ENCODE assay signal across 8 mouse cellular contexts in genomic region chr15:98633822-98634470, GRCm38 (mm10). TPM values are rescaled to one million over a fixed set of nuclear protein-coding genes. Genes with fewer than 3 reads are reported as not detected.
DNase-seq lines count a peak whose midpoint lies in the region; ATAC-seq lines count a peak whose summit lies in the region.

No protein-coding gene starts in this region.

- WGBS in heart, embryonic 11.5 days (ENCODE audit: insufficient replicate concordance) = under 1% methylated on average over 25 of the region's 25 CpGs
- under 1% methylated on average over 25 of the region's 25 CpGs for WGBS in embryonic facial prominence, embryonic 13.5 days
- WGBS in limb, embryonic 15.5 days = under 1% methylated on average over 25 of the region's 25 CpGs
- 3% methylated on average over 24 of the region's 25 CpGs for WGBS in stomach, embryonic 15.5 days

- H3K4me3 ChIP-seq in heart, embryonic 11.5 days (ENCODE audit: low read depth, low read length) = peak overlapping the region; percentile 59
- peak overlapping the region; percentile 75 for H3K4me3 ChIP-seq in embryonic facial prominence, embryonic 13.5 days
- peak overlapping the region; percentile 78 for H3K4me3 ChIP-seq in limb, embryonic 15.5 days
- H3K4me3 ChIP-seq in stomach, embryonic 15.5 days (replicated peaks) = peak overlapping the region; percentile 89

- no peak for DNase-seq in heart, postnatal 4 days
- DNase-seq in CD4-positive helper T cell, adult 2 months (ENCODE audit: low read depth, low spot score) = peak; percentile 56
- DNase-seq in layer of hippocampus, adult 18-20 months (ENCODE audit: low spot score in 2 of 2) = no peak
- DNase-seq in T-cell, adult 2 months (ENCODE audit: low spot score) = no peak

- ATAC-seq in heart, embryonic 11.5 days (replicated peaks; ENCODE audit: insufficient number of reproducible peaks, low FRiP score, low TSS enrichment) = no peak
- no peak for ATAC-seq in embryonic facial prominence, embryonic 13.5 days (ENCODE audit: insufficient number of reproducible peaks, insufficient read depth, low FRiP score, low TSS enrichment, low read depth)
- ATAC-seq in limb, embryonic 15.5 days (ENCODE audit: insufficient number of reproducible peaks, low FRiP score, low TSS enrichment, low read depth) = no peak
- ATAC-seq in stomach, embryonic 15.5 days (ENCODE audit: insufficient read depth, low FRiP score, low read depth) = no peak

- peaks cover 62% of the 10 kb centered on the region for H3K27me3 ChIP-seq in heart, embryonic 11.5 days (ENCODE audit: control insufficient read depth, insufficient read depth, low read length)
- peaks cover 35% of the 10 kb centered on the region for H3K27me3 ChIP-seq in embryonic facial prominence, embryonic 13.5 days
- H3K27me3 ChIP-seq in limb, embryonic 15.5 days = peaks cover 39% of the 10 kb centered on the region
- peaks cover 22% of the 10 kb centered on the region for H3K27me3 ChIP-seq in stomach, embryonic 15.5 days (replicated peaks)

- peaks cover 34% of the 10 kb centered on the region for H3K4me1 ChIP-seq in heart, embryonic 11.5 days (ENCODE audit: control insufficient read depth, insufficient read depth, low read length)
- H3K4me1 ChIP-seq in embryonic facial prominence, embryonic 13.5 days = peaks cover 72% of the 10 kb centered on the region
- H3K4me1 ChIP-seq in limb, embryonic 15.5 days = peaks cover 67% of the 10 kb centered on the region
- peaks cover 54% of the 10 kb centered on the region for H3K4me1 ChIP-seq in stomach, embryonic 15.5 days

- no peaks in the 10 kb centered on the region for H3K36me3 ChIP-seq in heart, embryonic 11.5 days (ENCODE audit: control insufficient read depth, insufficient read depth, low read length)
- H3K36me3 ChIP-seq in embryonic facial prominence, embryonic 13.5 days = 0 out of 2 replicates have a peak, but pooled peaks cover 2% of the 10 kb centered on the region
- no peaks in the 10 kb centered on the region for H3K36me3 ChIP-seq in limb, embryonic 15.5 days
- no peaks in the 10 kb centered on the region for H3K36me3 ChIP-seq in stomach, embryonic 15.5 days

- H3K9me3 ChIP-seq in heart, embryonic 11.5 days (replicated peaks; ENCODE audit: control insufficient read depth, low read length) = no peaks in the 10 kb centered on the region
- no peaks in the 10 kb centered on the region for H3K9me3 ChIP-seq in embryonic facial prominence, embryonic 13.5 days
- H3K9me3 ChIP-seq in limb, embryonic 15.5 days = no peaks in the 10 kb centered on the region
- no peaks in the 10 kb centered on the region for H3K9me3 ChIP-seq in stomach, embryonic 15.5 days

- peak overlapping the region; percentile 88 for H3K4me2 ChIP-seq in heart, embryonic 11.5 days
- peak overlapping the region; percentile 92 for H3K4me2 ChIP-seq in embryonic facial prominence, embryonic 13.5 days
- H3K4me2 ChIP-seq in limb, embryonic 15.5 days = peak overlapping the region; percentile 90
- H3K4me2 ChIP-seq in stomach, embryonic 15.5 days = peak overlapping the region; percentile 94

- H3K27ac ChIP-seq in heart, embryonic 11.5 days (ENCODE audit: low read depth, low read length) = no peak overlapping the region
- peak overlapping the region; percentile 89 for H3K27ac ChIP-seq in embryonic facial prominence, embryonic 13.5 days
- peak overlapping the region; percentile 79 for H3K27ac ChIP-seq in limb, embryonic 15.5 days
- H3K27ac ChIP-seq in stomach, embryonic 15.5 days = peak overlapping the region; percentile 77; the same call in 1 of the 2 replicates

- H3K9ac ChIP-seq in heart, embryonic 11.5 days (ENCODE audit: low read depth, low read length) = peak overlapping the region; percentile 72
- peak overlapping the region; percentile 83 for H3K9ac ChIP-seq in embryonic facial prominence, embryonic 13.5 days
- peak overlapping the region; percentile 60 for H3K9ac ChIP-seq in limb, embryonic 15.5 days
- peak overlapping the region; percentile 60 for H3K9ac ChIP-seq in stomach, embryonic 15.5 days

RNA-seq across cellular contexts. Expression of gene Cacnb3, which starts 3.3 kb away (rescaled TPM):
- polyA plus RNA-seq in heart, embryonic 11.5 days (2014; fragmentation: Nextera tagmentation; extraction: Ambion mirVana) = 9.8 and 9.9 TPM in 2 replicates
- total RNA-seq in heart, postnatal 4 days (2021) = 10 to 100 TPM; 15.5 to 15.8 TPM
- 55.6 and 55.7 TPM in 2 replicates for polyA plus RNA-seq in embryonic facial prominence, embryonic 13.5 days (2015; fragmentation: Nextera tagmentation; extraction: Ambion mirVana)
- polyA plus RNA-seq in limb, embryonic 15.5 days (2015; fragmentation: Nextera tagmentation; extraction: Ambion mirVana) = 41.4 and 46.6 TPM in 2 replicates
- polyA plus RNA-seq in stomach, embryonic 15.5 days (2015; fragmentation: Nextera tagmentation; extraction: Ambion mirVana) = 29.0 and 32.2 TPM in 2 replicates
- 100 to 1,000 TPM; 217 to 222 TPM for total RNA-seq in layer of hippocampus, adult 18-20 months (2021)

RNA-seq across cellular contexts. Expression of gene Adcy6, which starts 24.1 kb away (rescaled TPM):
- 24.5 and 34.8 TPM in 2 replicates for polyA plus RNA-seq in heart, embryonic 11.5 days (2014; fragmentation: Nextera tagmentation; extraction: Ambion mirVana)
- 100 to 1,000 TPM; 141 to 152 TPM for total RNA-seq in heart, postnatal 4 days (2021)
- polyA plus RNA-seq in embryonic facial prominence, embryonic 13.5 days (2015; fragmentation: Nextera tagmentation; extraction: Ambion mirVana) = 11.7 and 19.5 TPM in 2 replicates
- 15.1 and 15.8 TPM in 2 replicates for polyA plus RNA-seq in limb, embryonic 15.5 days (2015; fragmentation: Nextera tagmentation; extraction: Ambion mirVana)
- polyA plus RNA-seq in stomach, embryonic 15.5 days (2015; fragmentation: Nextera tagmentation; extraction: Ambion mirVana) = 21.9 and 22.5 TPM in 2 replicates
- 10 to 100 TPM; 46.5 to 48.2 TPM for total RNA-seq in layer of hippocampus, adult 18-20 months (2021)

RNA-seq across cellular contexts. Expression of gene Ddx23, which starts 28.7 kb away (rescaled TPM):
- 11.2 and 19.6 TPM in 2 replicates for polyA plus RNA-seq in heart, embryonic 11.5 days (2014; fragmentation: Nextera tagmentation; extraction: Ambion mirVana)
- 10 to 100 TPM; 57.6 to 59.6 TPM for total RNA-seq in heart, postnatal 4 days (2021)
- 34.5 and 35.4 TPM in 2 replicates for polyA plus RNA-seq in embryonic facial prominence, embryonic 13.5 days (2015; fragmentation: Nextera tagmentation; extraction: Ambion mirVana)
- polyA plus RNA-seq in limb, embryonic 15.5 days (2015; fragmentation: Nextera tagmentation; extraction: Ambion mirVana) = 18.5 and 24.7 TPM in 2 replicates
- polyA plus RNA-seq in stomach, embryonic 15.5 days (2015; fragmentation: Nextera tagmentation; extraction: Ambion mirVana) = 22.9 and 26.8 TPM in 2 replicates
- total RNA-seq in layer of hippocampus, adult 18-20 months (2021) = 100 to 1,000 TPM in 1 of 2 experiments, 10 to 100 TPM in 1; 89.8 to 108 TPM

RNA-seq across cellular contexts. Expression of gene Rnd1, which starts 43.3 kb away (rescaled TPM):
- 1.2 and 1.6 TPM in 2 replicates for polyA plus RNA-seq in heart, embryonic 11.5 days (2014; fragmentation: Nextera tagmentation; extraction: Ambion mirVana)
- 1 to 10 TPM; 1.5 TPM for total RNA-seq in heart, postnatal 4 days (2021)
- 0.50 and 0.59 TPM in 2 replicates for polyA plus RNA-seq in embryonic facial prominence, embryonic 13.5 days (2015; fragmentation: Nextera tagmentation; extraction: Ambion mirVana)
- polyA plus RNA-seq in limb, embryonic 15.5 days (2015; fragmentation: Nextera tagmentation; extraction: Ambion mirVana) = 0.71 and 0.95 TPM in 2 replicates
- 1.3 and 1.4 TPM in 2 replicates for polyA plus RNA-seq in stomach, embryonic 15.5 days (2015; fragmentation: Nextera tagmentation; extraction: Ambion mirVana)
- 1 to 10 TPM; 6.3 to 8.0 TPM for total RNA-seq in layer of hippocampus, adult 18-20 months (2021)
